Mouse (Mus musculus): ENCODE measurements around the gene Fbxo24.

- TF ChIP-seq CTCF (IDR thresholded peaks at IDR 0.05; ENCODE audit: low read depth, low read length) (no peak), POLR2A (IDR thresholded peaks at IDR 0.05; ENCODE audit: extremely low read depth, insufficient read depth, low read length) (no peak)
These were observed 18.7 kb downstream of the Fbxo24 start for GRCm38 (mm10) chr5:137610056-137610455.
